Mouse (Mus musculus): Measurements from ENCODE around the gene Cenpv.

Gene Cenpv

GRCm38 (mm10) chr11:62539089-62539890 lies at the start of gene Cenpv:
Gene Cenpv, minus strand, starts transcription at chr11:62539261.
- DNase-seq (ENCODE audit: low spot score), result peak; percentile 29

- no peak for DNase-seq (ENCODE audit: low spot score)
Observed at GRCm38 (mm10) chr11:62587034-62587433, 48.0 kb upstream of the Cenpv start.

DNA sequence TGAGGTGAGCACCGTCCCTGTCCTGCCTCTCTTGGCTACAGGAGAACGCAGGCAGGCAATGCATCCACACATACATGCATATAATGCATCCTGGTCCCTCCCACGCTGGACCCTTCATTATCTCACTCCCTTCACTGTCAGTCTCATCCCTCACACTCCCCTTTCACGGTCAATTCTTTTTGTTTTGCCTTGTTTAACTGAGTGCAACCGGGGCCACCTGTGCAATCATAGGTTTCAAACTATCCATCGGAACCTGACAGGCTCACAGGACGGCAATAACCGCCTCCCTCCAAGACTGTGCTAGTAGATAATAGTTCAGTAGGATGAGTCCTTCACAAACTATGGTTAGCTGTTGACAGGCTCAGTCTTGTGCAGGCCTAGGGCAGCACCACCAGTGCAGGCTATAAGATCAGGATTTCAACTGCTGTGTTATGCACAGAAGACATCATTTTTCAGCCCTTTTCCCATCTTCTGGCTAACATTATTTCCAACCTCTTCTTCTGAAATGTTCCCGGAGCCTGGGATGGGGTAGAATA lies 45.7 kb upstream of the Cenpv start:
- no peak for DNase-seq (ENCODE audit: low spot score)

- DNase-seq (ENCODE audit: low spot score), result no peak
Observed at GRCm38 (mm10) chr11:62583031-62583430, 44.0 kb upstream of the Cenpv start.

DNA sequence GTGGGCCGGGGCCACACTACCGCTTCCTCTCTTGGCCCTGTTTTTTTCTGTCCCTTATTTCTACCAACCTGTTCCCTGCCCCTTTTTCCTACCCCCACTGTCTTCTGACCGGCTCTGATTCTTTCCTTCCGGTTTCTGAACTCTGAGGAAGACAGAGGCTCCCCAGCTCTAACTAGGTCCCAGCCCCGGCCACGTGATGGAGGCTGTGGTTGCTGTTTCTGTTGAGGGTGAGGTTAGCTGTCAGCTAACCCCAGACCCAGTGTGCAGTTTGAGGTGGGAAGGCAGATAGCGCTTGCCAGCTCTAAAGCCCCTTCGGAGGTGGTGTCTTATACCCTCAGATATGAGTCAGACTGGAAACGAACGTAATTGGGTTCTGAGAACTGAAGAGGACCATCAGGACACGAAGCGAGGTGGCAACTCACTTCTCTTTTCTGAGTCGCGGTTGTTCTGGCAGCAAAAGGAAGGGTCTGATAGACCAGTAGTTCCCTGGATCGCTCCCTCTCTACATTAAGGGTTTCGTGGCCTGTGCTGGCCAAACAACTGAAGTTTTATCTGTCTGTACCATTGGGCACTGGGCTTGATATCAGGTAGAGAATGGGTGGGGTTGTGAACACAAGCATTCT lies 37.6 kb upstream of the Cenpv start:
- DNase-seq (ENCODE audit: low spot score), result peak; percentile 25

DNA sequence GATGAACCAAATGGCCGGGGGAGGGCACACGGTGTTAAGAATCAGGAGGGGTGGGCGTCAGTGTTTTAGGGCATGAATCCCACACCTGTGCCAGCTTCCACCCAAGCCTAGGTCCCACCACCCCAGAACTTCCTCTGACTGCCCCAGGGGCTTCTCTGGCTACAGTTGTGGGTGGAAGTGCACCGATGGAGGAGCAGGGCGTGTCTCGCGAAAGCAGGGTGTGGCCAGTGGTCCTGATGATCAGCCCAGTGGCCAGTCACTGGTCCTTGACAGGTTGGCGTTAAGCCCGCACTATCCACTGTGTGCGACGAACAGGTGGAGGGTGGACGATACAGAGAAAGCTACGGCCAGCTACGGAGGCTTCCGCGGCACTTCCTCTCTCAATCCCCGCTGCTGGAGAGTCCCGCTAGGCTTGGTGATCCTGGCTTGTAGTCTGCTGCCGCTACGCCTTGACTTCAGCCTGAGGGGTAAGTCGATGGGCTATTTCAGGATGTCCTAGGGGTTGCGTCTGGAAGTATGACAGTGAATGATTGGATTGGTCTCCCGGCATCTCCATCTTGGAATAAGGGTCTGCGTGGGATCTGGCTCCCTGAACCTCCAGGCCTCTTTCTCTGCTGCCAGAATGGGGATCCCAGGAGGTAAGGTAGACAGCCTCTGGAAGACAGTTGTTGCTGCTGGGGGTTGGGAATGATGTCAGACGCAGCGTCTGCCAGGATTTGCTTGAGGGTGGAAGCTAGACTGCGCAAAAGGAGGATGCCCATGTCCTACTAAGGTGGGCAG lies 36.8 kb upstream of the Cenpv start:
- DNase-seq (ENCODE audit: low spot score), result no peak

GRCm38 (mm10) chr11:62575297-62575658 lies 36.2 kb upstream of the Cenpv start:
- DNase-seq (ENCODE audit: low spot score), result peak; percentile 82

DNA sequence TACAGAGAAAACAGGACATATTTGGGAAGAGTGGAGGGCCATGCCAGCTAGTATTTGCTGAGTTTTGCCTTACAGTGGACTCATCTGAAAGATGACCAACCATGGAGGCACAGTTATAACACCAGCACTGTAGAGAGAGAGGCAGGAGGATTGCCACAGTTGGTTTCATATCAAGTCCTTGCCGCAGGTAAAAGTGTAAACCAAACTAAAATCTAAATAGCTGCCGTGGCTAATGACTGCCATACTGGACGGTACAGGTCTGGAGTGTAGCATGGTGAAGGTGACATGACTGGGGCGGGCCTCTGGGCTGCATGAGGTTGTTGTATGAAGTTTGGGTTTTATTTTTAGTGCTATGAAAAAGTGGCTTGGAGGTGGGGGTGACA lies 35.6 kb upstream of the Cenpv start:
- DNase-seq (ENCODE audit: low spot score), result no peak

GRCm38 (mm10) chr11:62573959-62574702 lies 35.1 kb upstream of the Cenpv start, which contains the start of gene Trpv2:
Gene Trpv2, plus strand, starts transcription at chr11:62574486.
- no peak for DNase-seq (ENCODE audit: low spot score)

DNA sequence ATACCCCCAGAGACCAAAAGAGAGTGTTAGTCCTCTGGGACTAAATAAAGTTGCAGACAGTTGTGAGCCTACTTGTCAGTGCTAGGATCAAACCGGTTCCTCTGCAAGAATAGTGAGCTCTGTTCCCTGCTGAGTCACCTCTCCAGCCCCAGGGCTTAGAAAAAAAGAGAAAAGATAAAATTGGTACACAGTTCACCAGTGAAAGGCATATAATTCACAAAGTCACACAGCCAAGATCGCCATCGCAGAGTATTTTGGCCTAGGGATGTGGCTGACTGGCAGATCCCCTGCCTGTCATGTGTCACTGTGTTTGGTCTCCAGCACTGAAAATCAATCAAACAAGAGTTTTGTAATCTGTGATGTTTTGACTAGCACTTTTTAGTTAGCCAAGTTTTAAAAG lies 29.2 kb upstream of the Cenpv start:
- DNase-seq (ENCODE audit: low spot score), result no peak

DNA sequence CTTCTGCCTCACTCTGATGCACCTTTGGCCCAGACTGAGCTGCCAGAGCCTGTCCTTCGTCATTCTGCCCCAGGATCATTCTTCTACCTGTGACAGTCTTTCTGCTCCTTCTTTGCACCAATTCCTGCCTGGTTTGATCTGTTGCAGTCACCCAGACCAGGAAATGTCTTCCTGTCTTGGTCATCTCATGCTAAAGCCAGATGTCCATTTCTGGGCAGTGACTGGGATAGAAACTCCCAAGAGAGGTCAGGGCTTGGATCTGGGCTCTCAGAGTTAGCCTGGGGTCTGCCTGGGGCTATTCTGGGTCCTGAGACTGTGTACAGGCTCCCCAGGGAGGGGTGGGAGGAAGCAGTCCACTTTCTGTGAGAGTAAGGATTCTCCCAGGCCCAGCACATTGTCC lies 27.1 kb upstream of the Cenpv start:
- no peak for DNase-seq (ENCODE audit: low spot score)

- DNase-seq (ENCODE audit: low spot score), result no peak
Observed at GRCm38 (mm10) chr11:62565747-62566146, 26.7 kb upstream of the Cenpv start.

DNA sequence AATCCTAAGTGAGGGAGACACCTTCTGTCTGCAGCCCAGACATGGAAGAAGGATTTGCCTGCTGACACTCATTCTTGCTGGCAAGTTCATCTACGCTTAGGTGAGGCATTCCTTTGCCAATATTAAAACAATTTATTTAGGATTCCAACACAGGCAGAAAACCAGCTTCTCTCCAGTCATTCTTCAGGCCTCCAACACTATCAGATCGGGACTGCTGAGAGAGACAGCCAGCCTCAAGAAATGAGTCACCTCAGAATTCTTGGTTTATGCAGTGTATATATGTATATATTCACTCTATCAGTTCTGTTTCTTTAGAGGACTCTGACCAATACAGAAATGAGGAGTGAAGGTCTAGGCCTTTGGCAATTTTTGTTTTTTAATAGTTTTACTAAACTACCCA lies 24.5 kb upstream of the Cenpv start:
- no peak for DNase-seq (ENCODE audit: low spot score)

DNA sequence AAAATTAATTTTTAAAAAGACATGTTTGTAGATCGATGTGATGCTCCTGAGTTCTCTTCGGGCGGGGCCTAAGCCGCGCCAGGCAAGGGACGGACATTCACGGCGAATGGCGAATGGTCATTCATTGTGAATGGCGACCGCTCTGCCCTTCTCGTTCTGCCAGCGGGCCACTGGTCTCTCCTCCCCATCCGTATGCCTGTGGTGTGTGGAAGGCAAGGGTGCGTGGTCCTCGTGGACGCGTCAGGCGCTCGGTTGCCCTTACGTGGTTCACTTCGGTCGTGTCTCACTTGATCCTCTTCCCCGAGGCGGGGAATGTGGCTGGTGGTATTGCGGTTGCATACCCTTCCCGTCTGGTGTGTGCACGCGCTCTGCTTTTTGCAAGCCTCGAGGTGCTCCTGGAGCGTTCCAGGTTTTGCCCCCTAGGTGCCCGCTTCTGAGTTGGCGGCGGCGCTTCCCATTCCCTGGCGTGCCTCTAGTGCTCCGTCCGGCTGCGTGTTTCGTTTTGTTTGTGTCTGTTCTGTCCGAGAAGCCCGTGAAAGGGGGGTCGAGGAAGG lies 21.5 kb upstream of the Cenpv start:
- DNase-seq (ENCODE audit: low spot score), result no peak

DNA sequence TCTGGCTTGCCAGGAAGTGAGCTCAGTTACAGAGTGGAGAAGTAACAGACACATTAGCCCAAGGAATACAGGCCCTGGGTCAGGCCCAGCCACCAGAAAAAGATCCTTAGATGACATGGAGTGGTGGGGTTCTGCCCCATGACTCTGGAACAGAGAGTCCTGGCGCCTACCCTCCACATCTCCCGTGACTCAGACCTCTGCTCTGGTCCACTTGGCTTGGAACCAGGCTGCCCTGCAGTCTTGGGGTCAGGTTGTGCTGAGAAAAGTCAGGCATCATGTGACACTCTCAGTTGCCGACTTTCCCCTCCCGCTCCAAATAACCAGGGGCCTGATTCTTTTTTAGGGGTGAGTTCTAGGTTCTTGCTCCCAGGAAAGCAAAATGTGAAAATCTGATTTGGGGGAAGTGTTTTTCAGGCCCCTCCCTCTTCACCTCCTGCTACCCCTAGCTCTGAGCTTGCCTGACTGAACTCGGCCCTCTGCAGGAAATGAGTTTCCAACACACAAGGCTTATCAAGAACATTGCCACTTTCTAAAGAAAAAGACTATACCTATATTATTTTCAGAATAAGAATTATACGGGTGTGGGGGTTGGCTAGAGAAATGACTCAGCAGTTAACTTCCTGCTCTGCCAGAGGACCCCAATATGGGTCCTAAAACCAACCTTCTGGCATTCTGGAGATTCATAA lies 20.0 kb upstream of the Cenpv start:
- no peak for DNase-seq (ENCODE audit: low spot score)

DNA sequence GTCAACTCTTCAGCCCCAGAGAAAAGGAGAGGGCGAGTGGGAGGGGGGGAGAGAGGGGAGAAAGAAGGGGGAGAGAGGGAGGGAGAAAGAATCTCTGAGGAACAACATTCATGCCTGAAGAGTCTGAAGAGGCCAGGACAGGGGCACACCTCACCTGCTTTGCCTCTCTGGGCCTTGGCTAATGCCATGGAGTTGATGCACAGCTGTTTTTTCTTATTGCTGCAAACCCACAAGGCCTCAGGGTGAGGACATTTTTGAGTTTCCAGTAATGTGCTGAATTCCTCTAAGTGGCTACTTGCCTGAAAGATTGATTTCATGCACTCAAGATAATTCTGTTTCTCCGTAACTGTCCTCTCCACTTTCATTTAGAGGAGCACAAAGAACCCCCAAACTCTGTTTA lies 19.1 kb upstream of the Cenpv start:
- DNase-seq (ENCODE audit: low spot score), result no peak

DNA sequence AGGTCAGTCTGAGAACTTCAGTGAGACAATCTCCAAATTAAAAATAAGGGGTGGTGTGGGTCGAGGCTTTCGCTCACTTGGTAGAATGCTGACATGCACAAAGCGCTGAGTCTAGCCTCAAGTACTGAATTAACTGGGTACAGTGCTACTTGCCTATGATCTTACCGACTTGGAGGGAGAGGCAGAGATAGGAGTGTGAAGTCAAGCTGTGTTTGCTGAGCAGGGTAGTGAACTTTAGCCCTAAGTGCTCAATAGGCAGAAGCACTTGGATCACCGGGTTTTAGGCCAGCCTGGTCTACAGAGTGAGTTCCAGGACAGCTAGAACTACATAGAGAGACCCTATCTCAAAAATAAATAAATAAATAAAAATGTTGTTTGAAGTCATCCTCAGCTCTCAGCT lies 18.1 kb upstream of the Cenpv start:
- DNase-seq (ENCODE audit: low spot score), result no peak

DNA sequence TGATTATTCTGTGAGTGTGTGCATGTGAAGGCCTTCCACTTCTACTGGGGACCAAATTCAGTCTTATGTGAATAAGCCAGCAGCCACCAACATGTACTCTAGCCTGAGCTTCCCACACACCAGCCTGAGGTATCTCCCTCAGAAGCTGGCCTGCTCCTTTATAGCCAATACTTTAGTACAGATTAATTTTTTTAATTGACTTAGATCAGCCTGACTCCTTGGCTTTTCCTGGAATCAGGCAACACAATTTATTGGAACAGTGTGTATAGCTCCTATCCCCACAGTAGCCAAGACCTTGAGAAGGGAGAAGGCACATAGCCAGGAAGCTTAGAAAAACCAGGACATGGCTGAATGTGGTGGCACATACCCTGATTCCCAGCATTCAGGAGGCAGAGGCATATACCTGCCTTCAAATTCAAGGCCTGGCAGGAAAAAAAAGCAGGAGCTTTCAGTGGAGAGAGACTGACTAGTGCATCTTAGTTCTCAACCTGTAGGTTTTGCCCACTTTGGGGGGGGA lies 16.9 kb upstream of the Cenpv start:
- DNase-seq (ENCODE audit: low spot score), result no peak

DNA sequence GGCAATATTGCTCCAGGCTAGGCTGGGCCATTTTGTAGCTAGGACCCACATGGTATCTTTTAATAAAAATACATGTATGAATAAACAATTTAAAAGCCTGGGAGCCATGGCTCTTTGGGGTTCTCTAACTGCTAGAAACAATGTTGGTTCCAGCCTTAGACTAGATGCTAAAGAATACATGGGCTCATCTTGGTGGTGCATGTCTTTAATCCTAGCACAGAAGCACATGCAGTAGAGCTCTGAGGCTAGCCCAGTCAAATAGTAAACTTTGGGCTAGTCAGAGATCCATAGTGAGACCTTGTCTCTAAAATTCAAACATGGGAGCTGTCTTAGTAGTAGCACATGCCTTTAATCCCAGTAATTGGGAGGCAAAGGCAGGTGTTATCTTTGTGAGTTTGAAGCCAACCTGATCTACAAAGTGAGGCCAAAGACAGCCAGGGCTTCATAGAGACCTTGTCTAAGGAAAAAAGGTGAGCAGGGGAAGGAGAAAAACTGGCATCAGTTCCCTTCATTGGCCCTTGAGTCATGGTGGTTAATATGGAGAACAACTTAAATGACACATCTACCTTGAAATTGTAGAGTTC lies 16.0 kb upstream of the Cenpv start:
- DNase-seq (ENCODE audit: low spot score), result no peak

DNA sequence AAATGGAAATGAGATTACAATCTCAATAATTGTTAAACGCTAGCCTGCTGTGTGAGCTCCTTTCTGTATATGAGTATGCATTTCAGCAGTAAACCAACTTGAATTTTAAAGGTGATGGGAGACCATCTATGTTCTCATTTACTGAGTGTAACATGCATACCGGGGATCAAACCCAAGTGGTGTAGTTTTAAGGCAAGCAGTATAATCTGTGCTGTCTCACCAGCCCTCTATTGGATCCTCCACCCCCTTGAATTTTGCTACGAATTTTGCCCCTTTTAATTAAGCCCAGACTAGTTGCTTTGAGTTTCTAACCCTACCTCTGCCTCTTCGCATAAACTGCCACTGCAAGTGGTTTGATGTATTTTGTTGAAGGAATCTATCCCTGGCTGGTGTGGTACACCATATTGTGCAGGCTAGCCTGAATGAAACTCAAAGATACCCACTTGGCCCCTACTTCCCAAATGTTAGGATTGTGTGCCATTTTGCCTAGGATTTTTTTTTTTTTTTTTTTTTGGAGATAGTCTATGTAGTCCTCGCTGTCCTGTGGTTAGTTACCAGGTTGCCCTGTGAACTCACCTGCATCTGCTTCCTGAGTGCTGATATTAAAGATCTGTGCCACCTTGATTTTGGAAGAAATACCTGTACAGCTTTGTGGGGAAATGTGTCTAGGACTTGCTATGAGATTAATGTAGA lies 15.2 kb upstream of the Cenpv start:
- DNase-seq (ENCODE audit: low spot score), result no peak
